Mouse (Mus musculus) NIH3T3 (cell line): ENCODE measurements around the gene Gm9918.
A peak's percentile ranks its signal among the peaks of the same experiment; 100 is the strongest.

ENCODE experiments used
- DNase-seq: peaks from one replicate; pipeline ENCODE4 v3.0.0-alpha.2; 2012; ENCODE audit warnings: low read depth

Gm9918 gene

GRCm38 (mm10) chr15:102278726-102279091, 8.3 kb downstream of the Gm9918 start:
- no peak for DNase-seq

GRCm38 (mm10) chr15:102279092-102279782, 8.9 kb downstream of the Gm9918 start, which contains the start of gene Mfsd5:
Mfsd5 (plus strand) TSS chr15:102279454.
- peak; percentile 98 for DNase-seq

GRCm38 (mm10) chr15:102279783-102280520, 9.6 kb downstream of the Gm9918 start:
- no peak for DNase-seq

- no peak for DNase-seq
Measured at GRCm38 (mm10) chr15:102280623-102281022, 10.3 kb downstream of the Gm9918 start.

DNA sequence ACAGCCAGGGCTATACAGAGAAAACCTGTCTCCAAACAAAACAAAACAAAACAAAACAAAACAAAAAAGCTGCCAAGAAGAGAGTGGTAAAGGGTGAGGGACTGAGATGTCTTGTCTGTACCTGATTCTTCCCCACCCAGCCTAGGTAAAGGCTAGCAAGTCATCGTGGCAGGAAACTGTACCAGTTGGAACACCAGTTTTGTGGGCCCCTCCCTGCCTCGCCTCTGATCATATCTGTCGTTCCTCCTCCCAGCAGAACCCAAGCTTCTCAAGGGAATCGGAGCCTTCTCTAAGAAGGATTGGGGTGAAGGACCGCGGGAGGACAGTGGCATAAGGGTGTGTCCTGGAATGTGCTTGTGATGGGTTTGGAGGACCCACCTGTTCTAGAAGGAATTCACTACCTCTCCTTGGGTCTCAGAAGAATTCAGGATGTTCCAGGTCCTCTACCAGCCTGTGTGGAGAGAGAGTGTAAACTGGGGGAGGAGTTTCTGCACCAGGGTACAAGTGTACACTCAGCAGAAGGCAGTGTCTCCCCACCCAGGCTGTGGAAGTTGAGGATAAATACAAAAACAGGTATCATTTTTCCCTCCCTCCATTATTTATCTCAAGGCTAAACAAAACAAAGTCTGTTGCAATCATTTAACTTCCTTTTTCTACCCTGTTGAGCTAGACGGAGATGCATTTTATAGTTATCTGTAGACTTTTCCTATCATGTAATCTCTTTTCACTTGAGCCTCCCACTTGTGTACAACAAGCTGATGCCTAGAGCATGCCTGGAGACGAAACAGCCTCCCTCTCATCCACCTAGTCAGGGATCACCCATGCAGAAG, 12.3 kb downstream of the Gm9918 start:
- no peak for DNase-seq

DNA sequence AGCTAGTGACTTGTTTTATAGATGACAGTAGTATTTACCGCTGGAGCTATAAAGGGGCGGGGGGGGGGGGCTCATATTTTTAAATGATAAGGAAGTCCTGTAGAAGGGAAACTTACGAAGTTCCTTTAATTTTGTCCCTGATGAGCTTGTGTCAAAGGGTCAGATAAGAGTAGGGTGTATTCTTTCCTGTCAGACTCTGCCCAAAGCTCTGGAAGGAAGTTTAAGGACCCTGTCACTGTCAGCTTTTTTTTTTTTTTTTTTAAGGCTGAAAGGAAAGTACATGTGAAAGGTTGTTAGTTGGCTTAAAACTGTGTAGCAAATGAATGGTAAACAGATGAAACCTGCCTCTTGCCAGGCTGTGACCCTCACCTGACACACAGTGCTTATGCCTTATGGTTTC, 13.3 kb downstream of the Gm9918 start:
- DNase-seq: no peak

DNA sequence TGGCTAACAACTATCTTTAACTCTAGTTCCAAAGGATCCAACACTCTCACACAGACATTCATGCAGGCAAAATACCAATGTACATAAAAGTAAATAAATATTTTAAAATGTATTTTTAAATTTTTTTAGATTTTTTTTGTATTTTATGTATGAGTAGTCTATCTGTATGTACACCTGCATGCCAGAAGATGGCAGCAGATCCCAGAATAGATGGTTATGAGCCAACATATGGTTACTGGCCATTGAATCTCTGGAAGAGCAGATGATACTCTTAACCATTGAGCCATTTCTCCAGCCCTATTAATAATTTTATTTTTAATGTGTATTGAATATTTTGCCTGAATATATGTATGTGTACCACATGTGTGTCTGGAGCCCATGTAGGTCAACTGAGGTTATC, 17.0 kb downstream of the Gm9918 start:
- DNase-seq: peak; percentile 88

GRCm38 (mm10) chr15:102295633-102296367, 25.4 kb downstream of the Gm9918 start, which contains the start of gene Espl1:
Espl1 (plus strand) TSS chr15:102296266.
- peak; percentile 95 for DNase-seq

DNA sequence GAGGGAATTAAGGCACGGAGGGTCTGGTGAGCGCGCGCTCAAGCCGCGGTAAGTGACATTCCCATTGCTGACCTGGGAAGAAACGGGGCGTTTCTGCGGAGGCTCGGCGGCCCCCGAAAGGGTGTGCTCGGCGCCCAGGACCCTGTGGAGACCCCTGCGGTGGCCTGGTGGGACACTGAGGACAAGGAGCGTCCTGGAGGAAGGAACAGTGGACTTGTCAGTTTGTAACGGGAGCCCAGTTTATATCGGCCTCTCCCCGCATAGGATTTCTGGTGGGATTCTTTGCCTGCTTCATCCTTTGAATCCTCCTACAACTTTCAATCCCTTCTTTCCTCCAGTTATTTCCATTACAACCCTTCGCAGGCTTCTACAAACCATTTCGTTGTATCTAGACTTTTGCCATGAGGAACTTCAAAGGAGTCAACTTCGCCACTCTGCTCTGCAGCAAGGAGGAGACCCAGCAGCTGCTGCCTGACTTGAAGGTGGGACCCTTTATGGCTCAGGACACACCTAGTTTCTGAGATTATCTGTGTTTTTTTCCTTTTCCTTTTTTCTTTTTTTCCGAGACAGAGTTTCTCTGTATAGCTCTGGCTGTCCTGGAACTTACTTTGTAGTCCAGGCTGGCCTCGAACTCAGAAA, 26.1 kb downstream of the Gm9918 start:
- no peak for DNase-seq

DNA sequence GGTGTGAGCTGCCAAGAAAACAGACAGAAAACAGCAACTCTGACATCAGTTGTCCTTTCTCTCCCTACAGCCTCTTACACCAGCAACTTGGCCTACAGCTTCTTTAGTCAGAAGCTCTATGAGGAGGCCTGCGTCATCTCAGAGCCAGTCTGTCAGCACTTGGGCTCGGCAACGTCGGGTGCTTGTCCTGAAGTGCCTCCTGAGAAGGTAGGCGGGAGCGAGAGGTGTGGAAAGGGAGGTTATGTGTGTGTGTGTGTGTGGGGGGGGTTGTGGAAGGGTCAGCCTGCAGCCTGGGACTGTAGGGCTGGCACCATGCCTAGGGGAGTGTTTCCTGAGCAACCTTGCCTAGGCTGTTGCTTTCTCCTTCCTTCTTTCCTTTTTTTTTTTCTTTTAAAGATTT, 32.2 kb downstream of the Gm9918 start:
- no peak for DNase-seq

DNA sequence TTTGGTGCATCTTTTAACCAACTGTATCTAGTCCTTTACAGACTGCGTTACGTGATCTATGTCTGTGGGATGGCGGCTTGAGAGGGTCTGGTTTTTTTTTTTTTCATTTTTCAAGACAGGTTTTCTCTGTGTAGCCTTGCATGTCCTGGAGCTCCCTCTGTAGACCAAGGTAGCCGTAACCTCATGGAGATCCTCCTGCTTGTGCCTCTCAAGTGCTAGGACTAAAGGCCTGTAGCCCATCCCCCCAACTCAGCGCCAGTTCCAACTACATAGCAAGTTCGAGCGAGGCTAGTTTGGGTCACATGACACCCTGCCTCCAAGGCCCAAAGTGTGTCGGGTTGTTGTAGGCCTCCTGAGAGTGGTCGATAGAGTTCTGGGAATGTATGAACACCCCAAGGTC, 38.4 kb downstream of the Gm9918 start:
- no peak for DNase-seq

GRCm38 (mm10) chr15:102310074-102310845, 39.9 kb downstream of the Gm9918 start:
- DNase-seq: no peak

- DNase-seq: no peak
Measured at GRCm38 (mm10) chr15:102311489-102311888, 41.1 kb downstream of the Gm9918 start.

DNA sequence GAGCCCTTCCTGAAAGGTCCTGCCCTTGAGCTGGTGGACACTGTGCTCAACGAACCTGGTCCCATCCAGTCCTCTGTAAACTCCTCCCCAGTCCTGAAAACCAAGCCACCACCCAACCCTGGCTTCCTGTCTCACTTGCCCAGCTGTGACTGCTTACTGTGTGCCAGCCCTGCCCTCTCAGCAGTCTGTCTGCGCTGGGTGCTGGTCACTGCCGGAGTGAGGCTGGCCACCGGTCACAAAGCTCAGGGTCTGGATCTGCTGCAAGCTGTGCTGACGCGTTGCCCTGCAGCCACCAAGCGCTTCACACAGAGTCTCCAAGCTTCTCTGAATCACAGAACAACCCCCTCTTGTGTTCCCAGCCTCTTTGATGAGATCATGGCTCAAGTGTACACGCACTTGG, 44.9 kb downstream of the Gm9918 start:
- DNase-seq: peak; percentile 12

GRCm38 (mm10) chr15:102316263-102316662, 45.9 kb downstream of the Gm9918 start:
- DNase-seq: peak; percentile 83
